Mouse (Mus musculus) cortical plate, adult 2 months (tissue): ENCODE data around the gene Galnt17.

Experiments
- CTCF ChIP-seq: fragments of 200-500 bp; IDR thresholded peaks from 2 replicates; pipeline ENCODE4 v1.5.1; 2011; ENCODE audit warnings: mild to moderate bottlenecking, control low read depth, low read length; ENCODE audit not compliant: insufficient read depth; ENCODE audit errors: extremely low read depth
- POLR2A ChIP-seq: fragments of 200-500 bp; IDR thresholded peaks from 2 replicates; pipeline ENCODE4 v1.6.1; 2011; ENCODE audit warnings: mild to moderate bottlenecking, low read length, control low read depth; ENCODE audit not compliant: insufficient read depth; ENCODE audit errors: extremely low read depth

DNA sequence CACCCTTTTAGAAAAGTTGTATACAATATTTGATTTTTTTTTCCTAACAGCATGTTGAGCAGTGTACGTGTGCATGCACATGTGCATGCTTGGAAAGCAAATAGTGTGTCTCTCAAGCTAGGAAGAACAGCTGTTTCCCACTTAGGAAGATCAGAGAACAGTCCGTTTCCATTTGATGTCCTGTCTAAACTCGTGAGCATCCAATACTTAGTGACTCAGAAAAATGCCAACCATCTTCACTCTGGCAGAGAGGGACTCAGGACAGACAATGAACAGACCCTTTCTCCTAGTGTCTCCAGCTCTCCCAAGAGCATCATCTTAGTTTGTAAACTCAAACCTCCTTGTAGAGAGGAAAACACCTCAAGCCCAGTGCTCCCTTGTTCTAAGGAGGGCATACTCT, 116.0 kb downstream of the Galnt17 start:
- no peak for TF ChIP-seq CTCF
- no peak for TF ChIP-seq POLR2A
